Mouse (Mus musculus): ENCODE measurements around the gene Rnf214.

Gene Rnf214

GRCm38 (mm10) chr9:45906355-45907077, at the start of gene Rnf214, which contains the start of gene Pcsk7:
Rnf214 (minus strand) TSS chr9:45906911.
Pcsk7 (plus strand) TSS chr9:45906497.
- peak; percentile 46 for DNase-seq (ENCODE audit: extremely low read depth, low read depth)

- DNase-seq (ENCODE audit: extremely low read depth, low read depth) = peak; percentile 57
These were observed 48.6 kb upstream of the Rnf214 start, which contains the start of gene Sidt2 for GRCm38 (mm10) chr9:45955107-45955963. Sidt2 (minus strand) TSS chr9:45955258.

- peak; percentile 33 for DNase-seq (ENCODE audit: extremely low read depth, low read depth)
These were observed 47.8 kb upstream of the Rnf214 start for GRCm38 (mm10) chr9:45954294-45955106.

- DNase-seq (ENCODE audit: extremely low read depth, low read depth) = no peak
These were observed 47.0 kb upstream of the Rnf214 start for GRCm38 (mm10) chr9:45953511-45954293.

GRCm38 (mm10) chr9:45952890-45953289, 46.2 kb upstream of the Rnf214 start:
- no peak for DNase-seq (ENCODE audit: extremely low read depth, low read depth)

GRCm38 (mm10) chr9:45952057-45952456, 45.3 kb upstream of the Rnf214 start:
- no peak for DNase-seq (ENCODE audit: extremely low read depth, low read depth)

GRCm38 (mm10) chr9:45946872-45947183, 40.1 kb upstream of the Rnf214 start:
- no peak for DNase-seq (ENCODE audit: extremely low read depth, low read depth)

- DNase-seq (ENCODE audit: extremely low read depth, low read depth) = no peak
These were observed 39.6 kb upstream of the Rnf214 start for GRCm38 (mm10) chr9:45946182-45946871.

- DNase-seq (ENCODE audit: extremely low read depth, low read depth) = no peak
These were observed 39.0 kb upstream of the Rnf214 start for GRCm38 (mm10) chr9:45945721-45946120.

GRCm38 (mm10) chr9:45944506-45945400, 38.0 kb upstream of the Rnf214 start:
- no peak for DNase-seq (ENCODE audit: extremely low read depth, low read depth)

- DNase-seq (ENCODE audit: extremely low read depth, low read depth) = no peak
These were observed 37.2 kb upstream of the Rnf214 start for GRCm38 (mm10) chr9:45943628-45944505.

GRCm38 (mm10) chr9:45942916-45943315, 36.2 kb upstream of the Rnf214 start:
- DNase-seq (ENCODE audit: extremely low read depth, low read depth) = no peak

GRCm38 (mm10) chr9:45942464-45942863, 35.8 kb upstream of the Rnf214 start:
- no peak for DNase-seq (ENCODE audit: extremely low read depth, low read depth)

GRCm38 (mm10) chr9:45941329-45941888, 34.7 kb upstream of the Rnf214 start:
- DNase-seq (ENCODE audit: extremely low read depth, low read depth) = no peak

GRCm38 (mm10) chr9:45939794-45940193, 33.1 kb upstream of the Rnf214 start:
- no peak for DNase-seq (ENCODE audit: extremely low read depth, low read depth)

- DNase-seq (ENCODE audit: extremely low read depth, low read depth) = no peak
These were observed 32.4 kb upstream of the Rnf214 start for GRCm38 (mm10) chr9:45938952-45939637.

- DNase-seq (ENCODE audit: extremely low read depth, low read depth) = no peak
These were observed 31.4 kb upstream of the Rnf214 start for GRCm38 (mm10) chr9:45938088-45938487.
